Mouse (Mus musculus) E14TG2a.4 (cell line): ENCODE measurements at regions not wholly inside any gene's neighbourhood (a gene's known extent, or its start where the extent isn't known, plus 50 kb on each side); places are given as distances from the start of the nearest gene placed in this dataset.

Experiments used
- CTCF ChIP-seq: conservative IDR thresholded peaks from 2 replicates; pipeline ENCODE4 v1.5.1; 2014; ENCODE audit warnings: low read length
- NANOG ChIP-seq: IDR thresholded peaks from 2 replicates; pipeline ENCODE4 v1.6.1; 2014; ENCODE audit warnings: borderline replicate concordance, low read length, mixed read lengths

DNA sequence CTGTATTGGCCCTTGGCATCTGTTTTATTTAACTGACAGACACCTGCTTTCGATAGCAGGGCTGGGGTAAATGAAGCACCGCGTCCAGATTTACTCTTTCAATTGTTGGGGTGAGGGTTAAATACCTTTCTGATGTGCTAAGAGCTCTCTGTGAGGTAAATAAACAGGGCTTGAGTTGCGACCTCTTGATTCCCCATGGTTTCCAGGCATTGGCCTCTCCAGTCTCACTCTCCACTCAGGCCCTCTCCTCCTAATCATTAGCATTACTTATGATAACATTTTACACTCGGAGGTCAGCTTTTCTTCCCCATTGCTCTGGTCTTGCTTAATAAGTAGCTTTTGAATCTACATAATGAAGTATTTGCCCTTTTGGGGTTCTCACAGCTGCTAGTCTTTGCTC lies 88.9 kb upstream of the Med13l start:
- TF ChIP-seq CTCF = no peak
- TF ChIP-seq NANOG = no peak
